Mouse (Mus musculus) hindbrain, embryonic 12.5 days (tissue): Measurements from ENCODE around the gene Ephx3. TPM values are rescaled to one million over a fixed set of nuclear protein-coding genes. Genes with fewer than 3 reads are reported as not detected.

Source experiments
- ATAC-seq: fragments of 200-750 bp; cut with Nextera tagmentation; 2 replicates; pipeline ENCODE4 v1.8.0; 2017; ENCODE audit warnings: moderate TSS enrichment; ENCODE audit not compliant: low FRiP score
- H3K27ac ChIP-seq: fragments of 300-500 bp; sonication (generic); 2 replicates; pipeline ENCODE4 v1.5.1; 2016; ENCODE audit warnings: mild to moderate bottlenecking
- H3K27me3 ChIP-seq: fragments of 300-500 bp; sonication (generic); 2 replicates; pipeline ENCODE4 v1.6.1; 2016; ENCODE audit warnings: mild to moderate bottlenecking
- H3K36me3 ChIP-seq: fragments of 300-500 bp; sonication (generic); 2 replicates; pipeline ENCODE4 v1.6.1; 2016; ENCODE audit warnings: mild to moderate bottlenecking
- H3K4me1 ChIP-seq: fragments of 300-500 bp; sonication (generic); 2 replicates; pipeline ENCODE4 v1.6.1; 2016
- H3K4me2 ChIP-seq: fragments of 300-500 bp; sonication (generic); replicated peaks from 2 replicates; pipeline ENCODE4 v1.6.1; 2016; ENCODE audit warnings: mild to moderate bottlenecking
- H3K4me3 ChIP-seq: fragments of 300-500 bp; sonication (generic); 2 replicates; pipeline ENCODE4 v1.5.1; 2016; ENCODE audit warnings: mild to moderate bottlenecking
- H3K9ac ChIP-seq: fragments of 300-500 bp; sonication (generic); 2 replicates; pipeline ENCODE4 v1.6.1; 2016; ENCODE audit warnings: mild to moderate bottlenecking, moderate library complexity
- H3K9me3 ChIP-seq: fragments of 300-500 bp; sonication (generic); replicated peaks from 2 replicates; pipeline ENCODE4 v1.6.1; 2016; ENCODE audit warnings: mild to moderate bottlenecking
- WGBS: fragments of 180-500 bp; shearing (Covaris S2); methylation state at CpG from one replicate; pipeline ENCODE4 v1.1.7; 2016; 5-methylcytosine and 5-hydroxymethylcytosine counted together
- polyA plus RNA-seq: library from polyadenylated mRNA; unstranded; fragments of >200 nt; fragmentation: Nextera tagmentation; extraction: Ambion mirVana; gene quantifications from 2 replicates; pipeline ENCODE4 v1.2.1, GENCODE M21; 2016

Gene Ephx3
- polyA plus RNA-seq, 1 experiment from 2014 or later = 0.08 TPM

DNA sequence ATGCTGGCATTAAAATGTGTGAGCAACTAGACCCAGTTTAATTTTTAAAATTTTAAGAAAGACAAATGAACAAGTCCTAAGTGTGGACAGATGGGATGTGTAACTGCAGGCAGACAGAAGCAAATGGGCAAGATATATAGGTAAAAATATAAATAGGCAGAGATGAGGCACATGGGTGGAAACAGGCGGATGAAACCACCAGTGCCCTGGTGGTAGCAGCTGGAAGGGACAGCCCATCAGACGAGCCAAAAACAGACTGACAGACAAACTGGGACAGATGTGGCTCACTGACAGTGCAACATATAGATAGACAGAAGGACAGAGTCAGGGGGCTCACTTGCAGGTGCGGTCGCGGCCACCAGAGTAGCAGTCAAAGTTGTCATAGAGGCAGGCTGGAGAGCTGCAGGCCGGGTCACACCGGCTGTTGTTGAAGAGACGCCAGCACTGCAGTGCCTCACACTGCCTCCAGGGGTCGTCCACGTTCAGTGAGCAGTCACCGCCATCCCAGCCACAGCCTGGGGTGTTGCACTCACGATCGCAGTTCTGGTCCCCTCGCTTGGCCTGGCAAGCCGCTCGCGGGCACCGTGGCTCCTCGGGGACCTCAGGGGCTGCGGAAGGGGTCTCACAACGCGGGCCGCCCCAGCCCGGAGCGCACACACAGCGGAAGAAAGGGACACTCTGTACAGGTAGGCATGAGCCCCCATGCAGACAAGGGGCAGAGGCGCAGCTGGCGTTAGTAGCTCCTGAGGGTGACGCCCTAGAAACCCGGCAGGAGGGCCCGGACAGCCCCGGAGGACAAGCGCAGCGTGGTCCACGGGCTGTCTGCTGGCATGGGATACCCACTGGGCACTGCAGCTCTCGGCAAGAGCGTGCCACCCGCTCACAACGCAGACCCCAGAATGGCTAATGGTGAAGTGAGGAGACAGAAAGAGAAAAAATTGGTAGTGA lies 46.2 kb downstream of the Ephx3 start:
- Histone ChIP-seq H3K4me1 (0 out of 2 replicates have a peak, but pooled peaks cover 3% of the 10 kb centered on the region), H3K27ac (no peak overlapping the region), H3K9ac (peak overlapping the region; percentile 51), H3K36me3 (peaks cover 73% of the 10 kb centered on the region), H3K27me3 (no peaks in the 10 kb centered on the region), H3K9me3 (no peaks in the 10 kb centered on the region), H3K4me3 (peak overlapping the region; percentile 28), H3K4me2 (peak overlapping the region; percentile 52)
- WGBS = 25% methylated on average over 39 of the region's 39 CpGs
- peak; percentile 77 for ATAC-seq

DNA sequence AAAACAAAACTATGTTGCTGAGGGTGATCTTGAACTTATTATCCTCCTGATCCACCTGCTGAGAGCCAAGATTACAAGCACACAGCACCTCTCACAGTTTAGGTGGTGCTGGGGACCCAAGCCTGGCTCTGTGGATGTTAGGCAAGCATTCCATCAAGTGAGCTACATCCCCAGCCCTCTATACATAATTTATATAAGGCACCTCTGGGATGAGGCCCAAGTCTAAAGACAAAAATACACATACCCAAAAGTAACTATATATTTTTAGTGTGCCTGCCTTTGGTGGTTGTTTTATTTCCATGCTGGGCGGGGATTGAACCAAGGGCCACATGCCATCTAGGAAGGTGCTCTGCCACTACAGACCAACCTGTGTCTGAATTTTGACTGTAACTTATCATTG lies 47.1 kb downstream of the Ephx3 start:
- WGBS = 100% methylated on average over 1 of the region's 1 CpGs
- Histone ChIP-seq H3K27ac (no peak overlapping the region), H3K4me3 (no peak overlapping the region), H3K27me3 (no peaks in the 10 kb centered on the region), H3K9ac (no peak overlapping the region), H3K4me2 (no peak overlapping the region), H3K9me3 (no peaks in the 10 kb centered on the region), H3K36me3 (peaks cover 76% of the 10 kb centered on the region), H3K4me1 (0 out of 2 replicates have a peak, but pooled peaks cover 3% of the 10 kb centered on the region)
- no peak for ATAC-seq

Other genes starting within 250 kb of the Ephx3 start
- 44.7 and 45.4 TPM in 2 replicates for gene Rrp1b, start 153.4 kb downstream of the Ephx3 start, polyA plus RNA-seq
- 0.56 and 0.78 TPM in 2 replicates for gene Hsf2bp, start 153.2 kb downstream of the Ephx3 start, polyA plus RNA-seq
- gene Notch3, start 22.7 kb downstream of the Ephx3 start, polyA plus RNA-seq = 23.6 TPM in 2 replicates
- 108 and 112 TPM in 2 replicates for gene Brd4, start 95.2 kb upstream of the Ephx3 start, polyA plus RNA-seq
- 131 TPM in 2 replicates for gene Akap8, start 131.7 kb upstream of the Ephx3 start, polyA plus RNA-seq
- 134 and 138 TPM in 2 replicates for gene Akap8l, start 161.1 kb upstream of the Ephx3 start, polyA plus RNA-seq
- 45.6 and 52.2 TPM in 2 replicates for gene Wiz, start 199.9 kb upstream of the Ephx3 start, polyA plus RNA-seq
- 0.39 and 0.72 TPM in 2 replicates for gene Rasal3, start 214.0 kb upstream of the Ephx3 start, polyA plus RNA-seq
- gene Pglyrp2, start 234.6 kb upstream of the Ephx3 start, polyA plus RNA-seq = 0.08 TPM in 1 of 2 replicates, not detected in the other